Mouse (Mus musculus): ENCODE measurements at regions not wholly inside any gene's neighbourhood (a gene's known extent, or its start where the extent isn't known, plus 50 kb on each side); places are given as distances from the start of the nearest gene placed in this dataset.

DNA sequence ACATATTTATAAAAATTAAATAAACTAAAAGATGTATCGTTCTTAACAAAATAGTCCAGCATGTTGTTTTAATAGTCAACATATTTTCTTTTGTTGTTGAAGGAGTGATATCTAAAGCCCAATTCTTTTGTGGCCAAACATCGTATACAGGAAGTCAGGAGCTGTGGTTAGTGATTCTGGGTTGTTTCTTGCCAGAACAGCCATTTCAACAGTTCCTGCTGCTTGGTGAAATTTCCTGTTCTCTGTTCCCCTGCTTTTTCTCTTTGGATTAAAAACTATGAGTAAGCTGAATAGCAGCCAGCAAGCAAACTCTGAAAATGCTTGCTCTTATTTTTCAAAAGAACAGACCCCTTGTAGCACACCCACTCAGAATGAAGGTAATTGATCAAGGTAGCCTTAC lies 70.2 kb upstream of the F13a1 start:
- Histone ChIP-seq H3K27me3 (ENCODE audit: control insufficient read depth, insufficient read depth, low read length, poor library complexity, severe bottlenecking) (no peaks in the 10 kb centered on the region), H3K36me3 (ENCODE audit: control insufficient read depth, insufficient read depth, low read length, poor library complexity, severe bottlenecking) (no peaks in the 10 kb centered on the region)
- DNase-seq (ENCODE audit: low read depth, low spot score), result no peak

DNA sequence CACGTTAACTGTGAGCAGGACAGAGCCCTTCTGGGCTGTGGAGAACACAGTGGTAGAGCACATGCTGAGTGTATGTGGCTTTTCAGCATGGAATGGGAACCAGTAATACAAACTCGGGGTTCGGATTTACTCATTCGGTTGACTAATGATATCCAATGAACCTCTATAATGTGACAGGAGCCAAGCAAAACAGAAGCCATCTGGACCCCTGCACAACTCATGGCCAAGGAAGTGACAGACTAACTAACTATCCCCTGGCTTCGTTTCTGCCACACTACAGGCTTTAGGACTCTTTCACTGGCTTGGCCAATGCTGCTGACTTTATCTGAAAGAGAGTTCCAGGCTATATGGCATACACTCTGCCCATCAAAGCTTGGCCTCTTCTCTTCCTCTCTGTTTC lies 64.3 kb upstream of the F13a1 start:
- no peaks in the 10 kb centered on the region for H3K36me3 ChIP-seq (ENCODE audit: control insufficient read depth, insufficient read depth, low read length, poor library complexity, severe bottlenecking)
- DNase-seq (ENCODE audit: low read depth, low spot score), result no peak
- H3K27me3 ChIP-seq (ENCODE audit: control insufficient read depth, insufficient read depth, low read length, poor library complexity, severe bottlenecking), result no peaks in the 10 kb centered on the region

DNA sequence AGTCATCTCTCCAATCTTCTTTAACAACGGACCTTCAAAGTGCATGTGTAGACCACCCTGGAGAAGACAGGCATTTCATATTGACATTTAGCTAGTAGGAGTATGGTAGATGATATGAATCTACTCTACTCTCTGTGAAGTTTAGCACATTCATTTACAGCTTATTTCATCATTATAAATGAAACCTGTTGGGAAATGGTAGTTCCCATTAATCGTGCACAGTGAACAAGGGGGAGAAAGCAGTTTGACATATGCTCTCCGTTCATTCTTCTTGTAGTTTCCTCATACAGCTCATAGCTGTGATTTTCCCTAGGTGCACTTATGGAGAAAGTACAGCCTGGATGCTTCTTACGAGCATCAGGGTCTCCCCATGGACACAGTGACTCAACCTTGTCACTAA lies 61.7 kb upstream of the F13a1 start:
- Histone ChIP-seq H3K27me3 (ENCODE audit: control insufficient read depth, insufficient read depth, low read length, poor library complexity, severe bottlenecking) (no peaks in the 10 kb centered on the region), H3K36me3 (ENCODE audit: control insufficient read depth, insufficient read depth, low read length, poor library complexity, severe bottlenecking) (no peaks in the 10 kb centered on the region)
- no peak for DNase-seq (ENCODE audit: low read depth, low spot score)

DNA sequence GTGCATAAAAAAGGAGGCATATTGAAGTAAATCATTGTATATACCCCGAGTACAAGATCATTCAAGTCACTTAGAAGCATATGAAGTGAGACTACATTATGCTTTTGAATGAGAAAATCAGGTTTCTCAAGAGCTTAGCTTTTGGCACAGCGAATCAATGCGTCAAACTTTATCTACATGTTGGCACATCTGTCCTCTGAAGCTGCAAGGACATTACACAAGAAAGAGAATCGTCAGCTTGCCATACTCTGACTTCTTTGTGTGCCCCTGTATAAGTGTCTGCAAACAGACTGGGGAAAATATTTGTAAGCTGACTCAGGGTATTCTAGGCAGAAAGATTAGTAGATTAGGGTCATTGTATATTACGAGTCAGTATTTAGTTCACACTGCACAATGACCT lies 57.7 kb upstream of the F13a1 start:
- Histone ChIP-seq H3K36me3 (ENCODE audit: control insufficient read depth, insufficient read depth, low read length, poor library complexity, severe bottlenecking) (no peaks in the 10 kb centered on the region), H3K27me3 (ENCODE audit: control insufficient read depth, insufficient read depth, low read length, poor library complexity, severe bottlenecking) (no peaks in the 10 kb centered on the region)
- no peak for DNase-seq (ENCODE audit: low read depth, low spot score)

DNA sequence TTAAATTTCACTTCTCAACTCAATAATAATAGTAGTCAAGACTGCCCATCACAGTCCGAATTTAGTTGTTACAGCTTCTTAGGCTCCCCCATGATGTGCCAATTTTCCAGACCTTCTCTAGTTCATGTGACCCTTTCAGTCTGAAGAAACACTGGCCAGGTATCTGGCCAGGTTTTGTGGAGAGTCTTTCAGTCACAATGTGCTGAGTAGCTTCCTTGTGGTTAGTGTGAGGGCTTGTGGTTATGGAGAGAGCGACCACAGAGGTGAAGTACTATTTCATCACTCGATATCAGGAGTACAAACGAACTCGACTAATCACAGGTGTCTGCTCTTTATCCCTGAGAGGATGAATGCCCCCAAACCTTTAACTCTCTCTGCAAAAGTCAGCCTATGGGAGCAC lies 56.0 kb upstream of the F13a1 start:
- Histone ChIP-seq H3K36me3 (ENCODE audit: control insufficient read depth, insufficient read depth, low read length, poor library complexity, severe bottlenecking) (no peaks in the 10 kb centered on the region), H3K27me3 (ENCODE audit: control insufficient read depth, insufficient read depth, low read length, poor library complexity, severe bottlenecking) (no peaks in the 10 kb centered on the region)
- no peak for DNase-seq (ENCODE audit: low read depth, low spot score)

DNA sequence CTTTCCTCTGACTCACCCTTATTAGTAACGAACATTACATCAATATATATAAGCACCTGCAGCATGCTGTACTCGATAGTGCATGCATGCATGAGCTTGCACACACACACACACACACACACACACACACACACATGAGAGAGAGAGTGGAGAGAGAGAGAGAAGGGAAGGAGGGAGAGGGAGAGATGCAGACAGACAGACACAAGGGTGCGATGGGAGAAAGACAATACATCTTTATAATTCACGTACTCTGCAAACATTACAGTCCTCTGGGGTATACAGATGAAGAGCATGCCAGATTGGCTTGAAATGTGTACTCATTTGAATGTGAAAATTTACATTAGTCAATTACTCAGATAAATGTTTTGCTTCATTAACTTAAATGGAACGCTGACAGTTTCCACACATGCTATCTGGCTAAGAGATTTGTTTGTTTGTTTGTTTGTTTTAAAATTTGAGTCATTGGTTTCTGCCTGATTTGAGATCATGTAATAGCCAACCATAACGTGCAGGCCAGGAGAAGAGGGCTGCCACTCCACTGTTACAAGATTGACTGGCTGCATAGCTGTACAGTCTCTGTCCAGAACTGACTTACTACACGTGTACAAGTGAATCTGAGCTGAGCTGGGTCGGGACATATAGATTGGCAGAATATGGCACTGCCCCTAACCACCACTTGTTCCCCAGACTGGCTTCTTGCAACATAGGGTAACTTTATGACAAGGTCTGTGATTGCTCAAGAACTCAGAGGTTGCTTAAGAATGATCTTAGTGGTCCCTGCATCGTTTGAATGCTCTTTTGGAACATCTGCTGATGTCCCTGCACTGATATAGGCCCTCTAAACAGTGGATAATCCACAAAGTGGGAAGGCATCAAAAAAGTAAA lies 54.6 kb upstream of the F13a1 start:
- no peak for DNase-seq (ENCODE audit: low read depth, low spot score)
- H3K36me3 ChIP-seq (ENCODE audit: control insufficient read depth, insufficient read depth, low read length, poor library complexity, severe bottlenecking), result no peaks in the 10 kb centered on the region
- H3K27me3 ChIP-seq (ENCODE audit: control insufficient read depth, insufficient read depth, low read length, poor library complexity, severe bottlenecking), result no peaks in the 10 kb centered on the region

DNA sequence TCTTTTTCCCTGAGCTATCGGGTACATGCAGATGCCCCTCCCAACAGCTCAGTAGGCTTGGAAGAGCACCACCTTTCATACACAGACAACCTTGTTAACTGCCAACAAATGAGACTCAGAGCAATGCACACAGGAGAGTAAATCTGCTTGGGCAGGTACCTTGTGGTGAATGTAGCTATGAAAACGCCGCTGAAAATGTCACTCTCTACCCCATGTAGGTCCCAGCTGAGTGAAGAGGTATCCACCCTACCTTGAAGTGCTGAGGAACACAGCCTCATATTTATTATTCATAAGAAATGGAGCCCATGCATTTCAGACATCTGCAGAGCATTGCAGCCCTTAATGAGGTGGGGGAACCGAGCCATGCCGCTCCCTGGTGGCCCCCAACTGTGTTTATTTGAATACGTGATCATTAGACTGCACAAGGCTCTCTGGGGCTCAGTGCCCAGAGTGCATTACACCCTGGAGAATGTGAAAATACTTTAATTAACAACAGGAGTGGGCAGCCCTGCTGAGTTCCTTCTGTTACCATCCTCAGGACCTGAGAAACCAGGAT lies 53.8 kb upstream of the F13a1 start:
- DNase-seq (ENCODE audit: low read depth, low spot score), result no peak
- Histone ChIP-seq H3K36me3 (ENCODE audit: control insufficient read depth, insufficient read depth, low read length, poor library complexity, severe bottlenecking) (no peaks in the 10 kb centered on the region), H3K27me3 (ENCODE audit: control insufficient read depth, insufficient read depth, low read length, poor library complexity, severe bottlenecking) (no peaks in the 10 kb centered on the region)

DNA sequence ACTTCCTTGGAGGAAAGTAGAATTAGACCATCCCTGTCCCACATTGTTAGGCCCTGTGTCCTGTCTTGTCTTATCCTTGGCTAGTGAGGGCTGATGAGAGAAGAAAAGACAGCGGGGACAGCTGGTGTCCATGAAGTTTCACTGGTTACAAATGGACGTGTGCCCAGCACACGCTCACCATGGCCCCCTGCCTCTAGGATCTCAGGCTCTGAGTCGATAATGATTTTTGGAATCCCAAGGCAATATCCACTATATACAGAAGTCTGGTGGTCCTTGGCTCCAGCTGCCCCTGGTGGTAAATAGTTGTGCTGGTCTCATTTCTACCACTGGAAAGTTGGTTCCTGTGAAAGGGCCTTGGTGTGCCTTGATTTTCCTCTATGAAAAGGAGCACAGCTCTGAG lies 51.7 kb upstream of the F13a1 start:
- no peaks in the 10 kb centered on the region for H3K36me3 ChIP-seq (ENCODE audit: control insufficient read depth, insufficient read depth, low read length, poor library complexity, severe bottlenecking)
- no peak for DNase-seq (ENCODE audit: low read depth, low spot score)
- no peaks in the 10 kb centered on the region for H3K27me3 ChIP-seq (ENCODE audit: control insufficient read depth, insufficient read depth, low read length, poor library complexity, severe bottlenecking)
